9 mouse cellular contexts compared by ENCODE assay signal in genomic region chr4:132545851-132546250, GRCm38 (mm10). TPM values are rescaled to one million over a fixed set of nuclear protein-coding genes. Genes with fewer than 3 reads are reported as not detected.
DNase-seq lines count a peak whose midpoint lies in the region; ATAC-seq and TF ChIP-seq lines count a peak whose summit lies in the region.
"Had no signal": no experiment of that assay in that cellular context is flagged by ENCODE, and none has a peak within 500 bp of the region (broad histone marks: within the 10 kb centered on the region; RNA-seq: fewer than 3 reads in every experiment).

No protein-coding gene starts in this region.

- H3K27me3 ChIP-seq in limb, embryonic 14.5 days (ENCODE audit: control insufficient read depth, insufficient read depth, low read length): no peaks in the 10 kb centered on the region
- H3K27me3 ChIP-seq: neural tube, embryonic 13.5 days had no signal

- no peak overlapping the region for H3K4me3 ChIP-seq in embryonic fibroblast, embryonic 13.5 days (ENCODE audit: insufficient read depth, low read length)
- H3K4me3 ChIP-seq in limb, embryonic 14.5 days (replicated peaks; ENCODE audit: low read length): no peak overlapping the region
- no peak overlapping the region for H3K4me3 ChIP-seq in olfactory bulb, adult 2 months (ENCODE audit: insufficient read depth, low read depth, low read length)
- H3K4me3 ChIP-seq: neural tube, embryonic 13.5 days had no signal

- peaks cover 92% of the 10 kb centered on the region for H3K36me3 ChIP-seq in limb, embryonic 14.5 days (ENCODE audit: control insufficient read depth, insufficient read depth, low read length)

- H3K4me2 ChIP-seq in limb, embryonic 14.5 days (replicated peaks; ENCODE audit: low read depth, low read length, severe bottlenecking): no peak overlapping the region
- H3K4me2 ChIP-seq: neural tube, embryonic 13.5 days had no signal

- DNase-seq in ovary, postnatal 36 days (ENCODE audit: low spot score): peak; percentile 27
- DNase-seq in ovary, adult 18-20 months (ENCODE audit: low spot score): no peak
- DNase-seq in adrenal gland, postnatal 25 days: peak; percentile 55
- DNase-seq in limb, embryonic 14.5 days (ENCODE audit: low spot score): peak; percentile 71
- peak; percentile 63 for DNase-seq in urinary bladder, postnatal 25 days (ENCODE audit: low spot score)

- peak; percentile 41; the same call in 1 of the 2 replicates for TF ChIP-seq CTCF in embryonic fibroblast, embryonic 13.5 days (IDR thresholded peaks at IDR 0.05; ENCODE audit: borderline replicate concordance, insufficient read depth, low read length)
- peak; percentile 36; the same call in 1 of the 2 replicates for TF ChIP-seq CTCF in olfactory bulb, adult 2 months (IDR thresholded peaks at IDR 0.05; ENCODE audit: insufficient read depth, low read depth, low read length)

- H3K9me3 ChIP-seq in limb, embryonic 14.5 days (ENCODE audit: control insufficient read depth, low read length): no peaks in the 10 kb centered on the region
- H3K9me3 ChIP-seq: neural tube, embryonic 13.5 days had no signal

- H3K27ac ChIP-seq in embryonic fibroblast, embryonic 13.5 days (ENCODE audit: insufficient read depth, low read length): no peak overlapping the region
- H3K27ac ChIP-seq in limb, embryonic 14.5 days (replicated peaks; ENCODE audit: low read depth, low read length): no peak overlapping the region
- no peak overlapping the region for H3K27ac ChIP-seq in olfactory bulb, adult 2 months (ENCODE audit: insufficient read depth, low read depth, low read length)
- H3K27ac ChIP-seq: neural tube, embryonic 13.5 days had no signal

- H3K4me1 ChIP-seq in embryonic fibroblast, embryonic 13.5 days (ENCODE audit: control insufficient read depth, insufficient read depth, low read length): no peaks in the 10 kb centered on the region
- no peaks in the 10 kb centered on the region for H3K4me1 ChIP-seq in limb, embryonic 14.5 days (ENCODE audit: control insufficient read depth, insufficient read depth, low read length)
- peaks cover 5% of the 10 kb centered on the region; the same call in 1 of the 2 replicates for H3K4me1 ChIP-seq in olfactory bulb, adult 2 months (ENCODE audit: control insufficient read depth, insufficient read depth, low read length)
- H3K4me1 ChIP-seq: neural tube, embryonic 13.5 days had no signal

- peak; percentile 67 for ATAC-seq in inflammation-experienced regulatory T-cells, adult 6 months
- ATAC-seq in limb, embryonic 14.5 days (ENCODE audit: low FRiP score, low read depth): no peak; the same call in 1 of the 2 replicates

- 42% methylated on average over 8 of the region's 8 CpGs for WGBS in limb, embryonic 14.5 days
- 23% methylated on average over 8 of the region's 8 CpGs for WGBS in olfactory bulb, adult 2 months

- no peak overlapping the region for H3K9ac ChIP-seq in limb, embryonic 14.5 days (ENCODE audit: low read depth, low read length, severe bottlenecking)
- H3K9ac ChIP-seq: neural tube, embryonic 13.5 days had no signal

- TF ChIP-seq POLR2A in embryonic fibroblast, embryonic 13.5 days (IDR thresholded peaks at IDR 0.05; ENCODE audit: low read depth, low read length): no peak
- TF ChIP-seq POLR2A in limb, embryonic 14.5 days (IDR thresholded peaks at IDR 0.05; ENCODE audit: borderline replicate concordance, extremely low read depth, insufficient read depth, insufficient read length): no peak
- no peak for TF ChIP-seq POLR2A in olfactory bulb, adult 2 months (IDR thresholded peaks at IDR 0.05; ENCODE audit: insufficient read depth, low read depth, low read length)

RNA-seq across cellular contexts. Expression of gene Dnajc8, which starts 10.5 kb away (rescaled TPM):
- 114 and 119 TPM in 2 replicates for total RNA-seq in adrenal gland, postnatal 25 days (2021)
- polyA plus RNA-seq in embryonic fibroblast, embryonic 13.5 days (2011; ENCODE audit: insufficient read length, low read depth, missing spikeins): 146 and 149 TPM in 2 replicates
- 100 to 1,000 TPM; 288 to 351 (median 317) TPM for polyA plus RNA-seq in inflammation-experienced regulatory T-cells, adult 6 months (2017; shearing (Covaris generic))
- polyA plus RNA-seq in limb, embryonic 14.5 days (2012; rRNA removed): 91.3 and 114 TPM in 2 replicates
- polyA plus RNA-seq in limb, embryonic 14.5 days (2014; fragmentation: Nextera tagmentation; extraction: Ambion mirVana): 144 and 153 TPM in 2 replicates
- 577 TPM in 1 of 2 replicates, not detected in the other for polyA plus RNA-seq in olfactory bulb, adult 2 months (2012; ENCODE audit: insufficient read depth, insufficient read length, low replicate concordance, missing spikeins)

RNA-seq across cellular contexts. Expression of gene Atpif1, which starts 12.4 kb away (rescaled TPM):
- total RNA-seq in adrenal gland, postnatal 25 days (2021): 426 and 437 TPM in 2 replicates
- polyA plus RNA-seq in embryonic fibroblast, embryonic 13.5 days (2011; ENCODE audit: insufficient read length, low read depth, missing spikeins): 352 and 397 TPM in 2 replicates
- 100 to 1,000 TPM; 180 to 267 (median 200) TPM for polyA plus RNA-seq in inflammation-experienced regulatory T-cells, adult 6 months (2017; shearing (Covaris generic))
- polyA plus RNA-seq in limb, embryonic 14.5 days (2012; rRNA removed): 367 and 583 TPM in 2 replicates
- polyA plus RNA-seq in limb, embryonic 14.5 days (2014; fragmentation: Nextera tagmentation; extraction: Ambion mirVana): 966 and 986 TPM in 2 replicates
- polyA plus RNA-seq in olfactory bulb, adult 2 months (2012; ENCODE audit: insufficient read depth, insufficient read length, low replicate concordance, missing spikeins): not detected in 2 replicates

RNA-seq across cellular contexts. Expression of gene Ptafr, which starts 18.0 kb away (rescaled TPM):
- total RNA-seq in adrenal gland, postnatal 25 days (2021): 0.76 and 0.97 TPM in 2 replicates
- polyA plus RNA-seq in embryonic fibroblast, embryonic 13.5 days (2011; ENCODE audit: insufficient read length, low read depth, missing spikeins): not detected in 2 replicates
- polyA plus RNA-seq in inflammation-experienced regulatory T-cells, adult 6 months (2017; shearing (Covaris generic)): 1 to 10 TPM; 1.5 to 3.7 (median 1.9) TPM
- 1.2 and 1.3 TPM in 2 replicates for polyA plus RNA-seq in limb, embryonic 14.5 days (2012; rRNA removed)
- 0.36 and 0.86 TPM in 2 replicates for polyA plus RNA-seq in limb, embryonic 14.5 days (2014; fragmentation: Nextera tagmentation; extraction: Ambion mirVana)
- polyA plus RNA-seq in olfactory bulb, adult 2 months (2012; ENCODE audit: insufficient read depth, insufficient read length, low replicate concordance, missing spikeins): not detected in 2 replicates

RNA-seq across cellular contexts. Expression of gene Sesn2, which starts 35.5 kb away (rescaled TPM):
- 20.6 and 24.1 TPM in 2 replicates for total RNA-seq in adrenal gland, postnatal 25 days (2021)
- 55.1 and 58.4 TPM in 2 replicates for polyA plus RNA-seq in embryonic fibroblast, embryonic 13.5 days (2011; ENCODE audit: insufficient read length, low read depth, missing spikeins)
- polyA plus RNA-seq in inflammation-experienced regulatory T-cells, adult 6 months (2017; shearing (Covaris generic)): 1 to 10 TPM in 2 of 3 experiments, under 1 TPM in 1; 0.56 to 4.6 (median 1.9) TPM
- 6.4 and 7.4 TPM in 2 replicates for polyA plus RNA-seq in limb, embryonic 14.5 days (2012; rRNA removed)
- polyA plus RNA-seq in limb, embryonic 14.5 days (2014; fragmentation: Nextera tagmentation; extraction: Ambion mirVana): 5.9 and 6.2 TPM in 2 replicates
- not detected in 2 replicates for polyA plus RNA-seq in olfactory bulb, adult 2 months (2012; ENCODE audit: insufficient read depth, insufficient read length, low replicate concordance, missing spikeins)

Comparison
In these comparisons a context has a peak if more than half of its experiments do, and no peak if none do; other contexts are left out.
1. RNA of gene Atpif1, which starts 12.4 kb away (polyA plus RNA-seq): 367 to 986 TPM in limb, embryonic 14.5 days, 352 to 397 TPM in embryonic fibroblast, embryonic 13.5 days and 180 to 267 TPM in inflammation-experienced regulatory T-cells, adult 6 months; not detected in olfactory bulb, adult 2 months; every median in the first group is over 100 times any median in the second.